Mouse (Mus musculus): Measurements from ENCODE around the gene Fhad1. TPM values are rescaled to one million over a fixed set of nuclear protein-coding genes. Genes with fewer than 3 reads are reported as not detected.
A peak's percentile ranks its signal among the peaks of the same experiment; 100 is the strongest.

Gene Fhad1
- polyA plus RNA-seq, 1 experiment from 2014 or later: 3.7 TPM

- no peak for ATAC-seq (ENCODE audit: low FRiP score, low read depth)
- WGBS: 94% methylated on average over 8 of the region's 8 CpGs
- Histone ChIP-seq H3K27ac (no peak overlapping the region), H3K4me3 (no peak overlapping the region), H3K9ac (no peak overlapping the region), H3K36me3 (peaks cover 19% of the 10 kb centered on the region), H3K9me3 (no peaks in the 10 kb centered on the region), H3K4me1 (peaks cover 25% of the 10 kb centered on the region), H3K4me2 (replicated peaks) (no peak overlapping the region), H3K27me3 (no peaks in the 10 kb centered on the region)
These were observed 150.4 kb downstream of the Fhad1 start for GRCm38 (mm10) chr4:141864506-141864905.

- Histone ChIP-seq H3K9me3 (no peaks in the 10 kb centered on the region), H3K27ac (no peak overlapping the region), H3K9ac (no peak overlapping the region), H3K4me3 (no peak overlapping the region), H3K4me2 (replicated peaks) (no peak overlapping the region), H3K27me3 (no peaks in the 10 kb centered on the region), H3K36me3 (peaks cover 26% of the 10 kb centered on the region), H3K4me1 (peaks cover 24% of the 10 kb centered on the region)
- no peak for ATAC-seq (ENCODE audit: low FRiP score, low read depth)
- WGBS: 81% methylated on average over 7 of the region's 7 CpGs
These were observed 151.1 kb downstream of the Fhad1 start for GRCm38 (mm10) chr4:141863726-141864280.

- H3K9ac ChIP-seq: no peak overlapping the region
- WGBS: 83% methylated on average over 5 of the region's 5 CpGs
- peaks cover 18% of the 10 kb centered on the region for H3K4me1 ChIP-seq
- no peaks in the 10 kb centered on the region for H3K9me3 ChIP-seq
- H3K36me3 ChIP-seq: peaks cover 30% of the 10 kb centered on the region
- no peak overlapping the region for H3K27ac ChIP-seq
- no peak overlapping the region for H3K4me2 ChIP-seq (replicated peaks)
- H3K4me3 ChIP-seq: no peak overlapping the region
- ATAC-seq (ENCODE audit: low FRiP score, low read depth): no peak
- no peaks in the 10 kb centered on the region for H3K27me3 ChIP-seq
These were observed 152.0 kb downstream of the Fhad1 start for GRCm38 (mm10) chr4:141862867-141863266.

GRCm38 (mm10) chr4:141861591-141862295, 153.1 kb downstream of the Fhad1 start:
- Histone ChIP-seq H3K27ac (no peak overlapping the region), H3K27me3 (no peaks in the 10 kb centered on the region), H3K9me3 (no peaks in the 10 kb centered on the region), H3K4me1 (peaks cover 6% of the 10 kb centered on the region), H3K9ac (no peak overlapping the region), H3K4me3 (no peak overlapping the region), H3K4me2 (replicated peaks) (no peak overlapping the region), H3K36me3 (peaks cover 30% of the 10 kb centered on the region)
- WGBS: 87% methylated on average over 17 of the region's 17 CpGs
- no peak for ATAC-seq (ENCODE audit: low FRiP score, low read depth)

GRCm38 (mm10) chr4:141860246-141860841, 154.5 kb downstream of the Fhad1 start:
- H3K27ac ChIP-seq: no peak overlapping the region

GRCm38 (mm10) chr4:141859351-141859750, 155.5 kb downstream of the Fhad1 start:
- Histone ChIP-seq H3K9ac (no peak overlapping the region), H3K4me3 (no peak overlapping the region), H3K4me2 (replicated peaks) (no peak overlapping the region), H3K27me3 (no peaks in the 10 kb centered on the region), H3K27ac (no peak overlapping the region), H3K4me1 (no peaks in the 10 kb centered on the region; the same call in 1 of the 2 replicates), H3K36me3 (peaks cover 30% of the 10 kb centered on the region), H3K9me3 (no peaks in the 10 kb centered on the region)
- no peak for ATAC-seq (ENCODE audit: low FRiP score, low read depth)
- 93% methylated on average over 14 of the region's 14 CpGs for WGBS

More at GRCm38 (mm10) chr4:141860246-141860841, 154.5 kb downstream of the Fhad1 start:
- WGBS: 66% methylated on average over 19 of the region's 19 CpGs
- Histone ChIP-seq H3K9me3 (no peaks in the 10 kb centered on the region), H3K4me3 (no peak overlapping the region), H3K4me2 (replicated peaks) (no peak overlapping the region), H3K36me3 (peaks cover 30% of the 10 kb centered on the region), H3K4me1 (no peaks in the 10 kb centered on the region; the same call in 1 of the 2 replicates), H3K9ac (no peak overlapping the region), H3K27me3 (no peaks in the 10 kb centered on the region)
- ATAC-seq (ENCODE audit: low FRiP score, low read depth): no peak

- Histone ChIP-seq H3K36me3 (peaks cover 30% of the 10 kb centered on the region), H3K4me3 (no peak overlapping the region), H3K27me3 (no peaks in the 10 kb centered on the region), H3K9ac (no peak overlapping the region), H3K9me3 (no peaks in the 10 kb centered on the region), H3K4me2 (replicated peaks) (no peak overlapping the region), H3K27ac (no peak overlapping the region), H3K4me1 (no peaks in the 10 kb centered on the region; the same call in 1 of the 2 replicates)
- 92% methylated on average over 20 of the region's 20 CpGs for WGBS
- no peak for ATAC-seq (ENCODE audit: low FRiP score, low read depth)
These were observed 156.4 kb downstream of the Fhad1 start for GRCm38 (mm10) chr4:141858501-141858900.

- Histone ChIP-seq H3K4me2 (replicated peaks) (no peak overlapping the region; the same call in 1 of the 2 replicates), H3K4me3 (no peak overlapping the region), H3K4me1 (no peaks in the 10 kb centered on the region; the same call in 1 of the 2 replicates), H3K27me3 (no peaks in the 10 kb centered on the region), H3K36me3 (peaks cover 30% of the 10 kb centered on the region), H3K9ac (no peak overlapping the region), H3K9me3 (no peaks in the 10 kb centered on the region), H3K27ac (peak overlapping the region; percentile 33; the same call in 1 of the 2 replicates)
- 20% methylated on average over 10 of the region's 10 CpGs for WGBS
- ATAC-seq (ENCODE audit: low FRiP score, low read depth): peak; percentile 57
These were observed 157.4 kb downstream of the Fhad1 start for GRCm38 (mm10) chr4:141857422-141857930.

- H3K27me3 ChIP-seq: no peaks in the 10 kb centered on the region
- no peak for ATAC-seq (ENCODE audit: low FRiP score, low read depth)
- no peak overlapping the region for H3K27ac ChIP-seq
- no peak overlapping the region for H3K4me3 ChIP-seq
- H3K36me3 ChIP-seq: peaks cover under 1% of the 10 kb centered on the region; the same call in 1 of the 2 replicates
- H3K4me2 ChIP-seq (replicated peaks): no peak overlapping the region
- no peaks in the 10 kb centered on the region for H3K9me3 ChIP-seq
- H3K4me1 ChIP-seq: no peaks in the 10 kb centered on the region; the same call in 1 of the 2 replicates
- H3K9ac ChIP-seq: no peak overlapping the region
- 80% methylated on average over 9 of the region's 9 CpGs for WGBS
These were observed 161.4 kb downstream of the Fhad1 start for GRCm38 (mm10) chr4:141853437-141853836.

GRCm38 (mm10) chr4:141845999-141846398, 168.9 kb downstream of the Fhad1 start, which contains the start of gene Ctrc:
Gene Ctrc (minus strand): TSS chr4:141846359.
- ATAC-seq (ENCODE audit: low FRiP score, low read depth): no peak
- Histone ChIP-seq H3K4me3 (no peak within 1 kb of the TSS), H3K9ac (no peak within 1 kb of the TSS), H3K27ac (no peak within 1 kb of the TSS), H3K36me3 (no peaks in the 10 kb centered on the region), H3K4me2 (replicated peaks) (no peak within 1 kb of the TSS), H3K9me3 (no peaks in the 10 kb centered on the region), H3K4me1 (no peaks in the 10 kb centered on the region), H3K27me3 (no peaks in the 10 kb centered on the region)
- 73% methylated on average over 6 of the region's 6 CpGs for WGBS
